Mouse (Mus musculus) gastrocnemius, adult 2 months (tissue): ENCODE results near the gene Tgfbr2. TPM values are rescaled to one million over a fixed set of nuclear protein-coding genes. Genes with fewer than 3 reads are reported as not detected.
A peak's percentile ranks its signal among the peaks of the same experiment; 100 is the strongest.

ENCODE experiments used
- DNase-seq: peaks from one replicate; pipeline ENCODE4 v3.0.0; 2022
- H3K27ac ChIP-seq: fragments of 200-600 bp; 2 replicates; pipeline ENCODE4 v1.8.1; 2022; ENCODE audit warnings: mild to moderate bottlenecking
- H3K4me3 ChIP-seq: fragments of 200-600 bp; 2 replicates; pipeline ENCODE4 v1.8.1; 2022; ENCODE audit warnings: mild to moderate bottlenecking, moderate library complexity
- CTCF ChIP-seq: fragments of 200-600 bp; IDR thresholded peaks from 2 replicates; pipeline ENCODE4 v1.8.1; 2022; ENCODE audit warnings: antibody characterized with exemption, mild to moderate bottlenecking, moderate library complexity
- intact Hi-C: fragments of 180-260 bp; cut with DNase I; formaldehyde crosslinking; loops from one replicate; pipeline ENCODE4 v1.15.1; 2025
- total RNA-seq, 2 experiments: library from RNA; stranded (reverse); gene quantifications; 2 replicates each; pipeline ENCODE4 v1.2.3; 2021

Tgfbr2 gene
- total RNA-seq, 2 experiments from 2014 or later: 18.4 to 23.5 TPM

DNA sequence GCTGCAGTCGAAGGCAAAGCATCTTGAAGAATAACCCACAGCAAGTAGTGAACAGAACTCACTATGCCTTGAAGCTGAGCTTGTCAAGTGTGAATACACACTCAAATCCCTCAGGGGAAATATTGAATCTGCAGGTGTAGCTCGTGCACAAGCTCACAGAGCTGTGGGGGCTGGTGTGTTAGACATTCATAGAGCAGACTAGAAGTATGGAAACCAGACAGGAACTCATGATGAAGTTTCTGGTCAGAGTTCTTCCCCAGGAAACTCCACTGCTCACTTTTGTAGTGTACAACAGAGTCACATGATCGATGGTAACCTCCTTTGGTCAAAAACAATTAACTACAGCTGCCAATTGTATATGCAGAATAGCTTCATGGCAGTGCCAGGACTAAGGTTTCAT is 37.5 kb downstream of the Tgfbr2 start:
- Histone ChIP-seq H3K4me3 (no peak overlapping the region), H3K27ac (peak overlapping the region; percentile 67; the same call in 1 of the 2 replicates)
- no peak for DNase-seq
- TF ChIP-seq CTCF: no peak
- intact Hi-C loops: no loop called here

DNA sequence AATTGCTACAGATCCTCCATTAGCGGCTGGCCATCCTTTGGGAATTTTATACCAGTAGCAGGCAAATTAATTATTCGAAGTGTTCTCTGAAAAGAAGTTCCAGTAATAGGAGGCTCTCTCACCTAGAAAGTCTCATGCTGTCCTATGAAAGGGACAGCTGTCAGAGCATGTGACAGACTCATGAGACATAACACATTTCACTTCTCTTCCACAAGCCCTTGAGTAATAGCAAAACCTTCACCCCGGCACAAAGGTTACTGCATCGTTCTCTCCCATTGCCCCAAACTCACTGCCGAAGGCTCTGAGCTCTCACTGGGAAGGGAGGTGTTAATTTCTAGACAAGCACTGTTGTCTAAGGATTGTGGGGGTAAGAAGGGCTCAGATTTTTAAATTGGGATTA is 38.3 kb downstream of the Tgfbr2 start:
- no peak for TF ChIP-seq CTCF
- DNase-seq: no peak
- Histone ChIP-seq H3K4me3 (no peak overlapping the region), H3K27ac (peak overlapping the region; percentile 67)
- intact Hi-C loops: no loop called here

- Histone ChIP-seq H3K4me3 (no peak overlapping the region), H3K27ac (peak overlapping the region; percentile 67)
- TF ChIP-seq CTCF: no peak
- DNase-seq: no peak
- intact Hi-C loops: no loop called here
These were observed 39.0 kb downstream of the Tgfbr2 start for GRCm38 (mm10) chr9:116136146-116136545.

- DNase-seq: no peak
- peak overlapping the region; percentile 74 for H3K27ac ChIP-seq
- TF ChIP-seq CTCF: peak; percentile 53
- no peak overlapping the region for H3K4me3 ChIP-seq
- intact Hi-C loops: no loop called here
These were observed 40.7 kb downstream of the Tgfbr2 start for GRCm38 (mm10) chr9:116134488-116134887.

GRCm38 (mm10) chr9:116133312-116133980 is 41.7 kb downstream of the Tgfbr2 start:
- no peak for DNase-seq
- H3K4me3 ChIP-seq: no peak overlapping the region
- intact Hi-C loops: no loop called here
- peak overlapping the region; percentile 74 for H3K27ac ChIP-seq
- TF ChIP-seq CTCF: no peak

DNA sequence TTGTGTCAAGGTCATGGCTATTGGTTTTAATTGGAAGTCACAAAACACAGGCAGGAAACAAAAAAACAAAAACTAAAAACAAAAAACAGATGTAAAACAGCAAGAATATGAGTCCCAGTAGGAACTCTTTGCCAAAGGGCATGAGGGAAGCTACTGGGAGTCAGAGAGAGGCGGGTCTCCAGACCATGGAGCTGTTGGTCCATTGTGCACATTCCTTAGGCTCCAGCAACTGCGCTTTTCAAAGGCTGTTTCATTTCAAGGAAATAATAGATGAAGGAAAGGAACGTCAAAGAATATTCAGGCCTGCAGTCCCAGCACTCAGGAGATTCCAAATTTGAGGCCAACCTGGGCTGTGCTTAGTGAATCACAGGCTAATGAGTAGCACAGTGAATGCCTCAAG is 46.3 kb downstream of the Tgfbr2 start:
- no peak for DNase-seq
- no peak overlapping the region for H3K4me3 ChIP-seq
- no peak for TF ChIP-seq CTCF
- intact Hi-C loops: no loop called here
- H3K27ac ChIP-seq: no peak overlapping the region

DNA sequence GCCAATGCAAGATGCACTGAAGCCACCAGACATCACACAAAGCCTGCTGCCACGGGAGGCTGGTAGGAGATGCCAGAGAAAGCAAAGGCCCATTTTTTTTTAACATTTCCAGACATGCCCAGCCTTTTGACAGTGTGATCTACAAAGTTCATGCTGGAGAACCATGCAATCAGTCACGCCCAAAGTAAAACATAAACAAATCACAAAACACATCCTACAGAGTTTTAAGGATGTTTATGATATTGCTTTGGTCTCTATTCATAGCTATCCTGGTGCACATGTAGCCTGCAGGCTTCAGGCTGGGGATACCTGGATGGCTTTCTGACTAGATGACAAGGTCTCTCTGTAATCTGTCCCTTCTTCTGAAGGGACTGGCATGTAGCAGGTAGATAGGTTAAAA is 46.8 kb downstream of the Tgfbr2 start:
- TF ChIP-seq CTCF: no peak
- DNase-seq: no peak

DNA sequence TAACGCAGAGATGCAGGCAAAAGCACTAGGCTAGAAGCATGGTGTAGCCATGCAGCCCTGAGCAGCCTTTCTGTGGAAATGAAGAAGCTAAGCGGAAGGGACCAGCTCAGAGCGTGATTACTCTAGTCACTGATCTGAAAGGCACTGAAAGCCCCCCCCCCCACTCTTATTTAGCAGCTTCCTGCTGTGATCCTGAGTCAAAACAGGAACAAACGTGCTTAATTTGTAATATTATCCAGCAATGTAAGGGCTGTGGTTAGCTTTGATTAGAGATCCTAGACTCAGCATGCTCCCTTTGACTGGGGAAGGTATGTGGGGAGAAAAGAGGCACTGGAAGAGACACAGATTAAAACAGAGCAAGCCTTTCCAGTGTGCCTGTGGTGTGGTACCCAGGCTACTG is 48.7 kb downstream of the Tgfbr2 start:
- TF ChIP-seq CTCF: no peak
- no peak for DNase-seq
- Histone ChIP-seq H3K27ac (no peak overlapping the region), H3K4me3 (no peak overlapping the region)
- intact Hi-C loops: no loop called here

More for the DNA sequence above, 46.8 kb downstream of the Tgfbr2 start:
- intact Hi-C loops: no loop called here
- Histone ChIP-seq H3K27ac (no peak overlapping the region), H3K4me3 (no peak overlapping the region)

DNA sequence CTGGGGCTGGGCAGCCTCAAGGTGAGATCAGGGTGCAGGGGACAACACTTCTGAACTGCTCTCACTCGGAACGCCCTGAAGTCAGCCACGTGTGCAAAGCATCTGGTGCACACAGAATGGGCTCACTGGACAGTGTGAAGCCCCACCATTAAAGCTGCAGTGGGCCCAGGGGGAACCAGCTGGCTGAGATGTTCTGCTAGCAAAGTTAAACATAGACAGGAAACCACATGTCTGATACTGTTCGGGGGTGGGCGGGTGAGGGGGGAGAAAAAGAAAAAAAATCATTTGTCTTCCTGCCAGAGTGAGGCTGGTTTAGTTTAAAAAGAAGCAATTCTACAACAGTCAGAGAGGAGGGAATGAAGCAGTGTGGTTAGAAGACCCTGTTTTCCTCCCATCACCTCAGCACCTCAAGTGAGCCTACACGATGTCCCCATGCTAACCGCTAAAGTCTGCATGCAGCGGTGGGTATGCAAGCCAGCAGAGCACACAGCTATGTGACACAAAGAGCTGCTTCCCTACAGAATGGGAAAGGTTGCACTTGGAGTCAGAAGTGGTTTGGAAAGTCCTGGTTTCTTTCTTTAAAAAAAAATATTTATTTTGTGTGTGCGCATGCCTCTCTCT is 52.1 kb downstream of the Tgfbr2 start:
- intact Hi-C loops: loop anchor here (5.0 kb wide), 1 partner anchor 49 kb away; no protein-coding TSS in a partner anchor
- TF ChIP-seq CTCF: no peak
- Histone ChIP-seq H3K27ac (peak overlapping the region; percentile 48), H3K4me3 (no peak overlapping the region)
- DNase-seq: no peak

DNA sequence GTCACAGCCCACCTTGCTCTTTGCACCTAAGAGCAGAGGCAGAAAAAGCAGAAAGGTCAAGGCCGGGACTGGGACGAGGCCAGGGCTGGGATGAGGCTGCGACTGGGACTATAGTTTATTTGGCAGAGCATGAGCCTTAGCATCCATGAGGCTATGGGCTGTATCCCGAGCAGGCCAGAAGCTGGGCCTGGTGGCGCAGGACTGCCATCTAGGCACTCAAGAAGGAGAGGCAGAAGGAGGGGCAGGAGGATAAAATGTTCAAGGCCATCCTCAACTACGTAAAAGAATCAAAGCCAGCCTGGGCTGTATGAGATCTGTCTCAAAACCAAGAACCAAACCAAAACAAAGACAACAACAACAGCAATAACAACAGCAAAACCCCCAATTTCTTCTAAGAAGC is 52.6 kb downstream of the Tgfbr2 start:
- no peak for DNase-seq
- H3K27ac ChIP-seq: peak overlapping the region; percentile 48
- intact Hi-C loops: loop anchor here (5.0 kb wide), 1 partner anchor 50 kb away; no protein-coding TSS in a partner anchor
- peak; percentile 7; the same call in 1 of the 2 replicates for TF ChIP-seq CTCF
- H3K4me3 ChIP-seq: no peak overlapping the region

DNA sequence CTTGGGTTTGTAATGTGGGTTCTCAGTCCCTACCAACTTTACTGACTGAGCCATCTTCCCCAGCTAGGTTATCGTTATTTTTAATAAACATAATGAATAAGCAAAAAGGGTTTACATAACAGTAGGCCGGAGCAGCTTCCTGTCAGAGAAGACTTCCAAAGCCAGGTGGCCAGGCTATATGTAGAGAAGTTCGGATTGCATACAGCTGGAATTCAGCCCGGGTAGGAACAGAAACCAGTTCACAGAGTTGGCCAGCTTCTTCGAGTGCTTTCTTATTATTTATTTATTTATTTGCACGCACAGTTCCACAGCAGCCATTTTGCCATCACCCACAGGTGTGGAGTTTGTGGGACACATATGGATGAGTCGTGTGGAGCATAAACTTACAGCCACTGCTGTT is 53.7 kb downstream of the Tgfbr2 start:
- intact Hi-C loops: loop anchor here (5.0 kb wide), 1 partner anchor 51 kb away; no protein-coding TSS in a partner anchor
- H3K27ac ChIP-seq: peak overlapping the region; percentile 77
- DNase-seq: peak; percentile 50
- TF ChIP-seq CTCF: no peak
- H3K4me3 ChIP-seq: no peak overlapping the region

DNA sequence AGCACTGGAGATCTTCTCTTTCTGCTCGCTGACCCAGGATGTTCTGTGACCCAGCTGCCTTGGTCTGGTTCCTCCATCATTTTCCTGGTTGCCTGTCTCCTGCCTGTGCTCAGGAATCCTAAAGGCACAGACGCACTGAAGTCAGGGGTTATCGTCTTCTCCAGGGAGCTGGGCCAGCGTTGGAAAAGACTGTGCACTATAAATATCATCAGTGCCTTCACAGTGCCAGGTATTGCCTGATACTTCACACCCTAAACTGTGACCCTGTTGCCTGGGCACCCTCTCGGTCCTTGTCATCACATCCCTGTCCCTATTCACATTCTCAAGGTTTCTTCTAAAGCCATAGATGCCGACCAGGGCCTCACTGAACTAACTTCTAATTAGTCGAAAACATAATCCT is 55.2 kb downstream of the Tgfbr2 start:
- peak; percentile 80 for DNase-seq
- intact Hi-C loops: loop anchor here (5.0 kb wide), 1 partner anchor 52 kb away; no protein-coding TSS in a partner anchor
- TF ChIP-seq CTCF: no peak
- H3K4me3 ChIP-seq: no peak overlapping the region
- H3K27ac ChIP-seq: peak overlapping the region; percentile 39

DNA sequence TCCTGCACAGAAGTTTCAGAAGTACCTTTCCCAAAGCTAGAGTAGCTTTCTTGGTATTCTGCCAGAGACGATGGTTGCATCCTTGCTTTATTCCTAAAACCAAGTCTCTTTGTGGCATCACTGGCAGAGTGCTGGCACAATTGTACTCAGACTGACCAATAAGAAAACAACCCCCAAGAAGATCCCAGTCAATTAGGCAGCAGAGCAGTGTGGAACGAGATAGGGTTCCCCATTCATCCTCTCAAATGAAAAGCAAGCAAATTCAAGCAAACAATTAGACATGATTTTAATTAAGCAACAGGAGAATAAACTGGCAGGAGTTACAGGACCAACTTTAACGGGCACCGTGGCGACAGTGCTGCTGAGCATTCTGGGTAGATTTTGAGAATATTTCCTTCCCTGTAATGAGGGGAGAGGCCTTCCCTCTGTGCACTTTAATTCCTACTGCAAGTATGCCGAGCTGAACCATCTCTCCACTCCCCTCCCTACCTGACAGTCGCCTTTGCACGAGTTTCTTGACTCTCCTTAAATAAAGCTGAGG is 56.8 kb downstream of the Tgfbr2 start:
- Histone ChIP-seq H3K4me3 (no peak overlapping the region), H3K27ac (no peak overlapping the region)
- no peak for TF ChIP-seq CTCF
- intact Hi-C loops: no loop called here
- no peak for DNase-seq
